Mouse (Mus musculus) MEL (cell line): ENCODE data around the gene Tamm41. TPM values are rescaled to one million over a fixed set of nuclear protein-coding genes. Genes with fewer than 3 reads are reported as not detected.

Experiments
- DNase-seq: peaks from one replicate; pipeline ENCODE4 v3.0.0; 2011; ENCODE audit warnings: low read depth, low spot score
- H3K27ac ChIP-seq: 2 replicates; pipeline ENCODE4 v1.5.1; 2012; ENCODE audit warnings: low read depth, mild to moderate bottlenecking, control low read depth, low read length, moderate library complexity; ENCODE audit not compliant: control insufficient read depth
- H3K27me3 ChIP-seq, 2 experiments: fragments of 150-350 bp in 1 of 2; sonication (generic) in 1 of 2; 2 replicates each; pipeline ENCODE4 v1.6.1; 2012; ENCODE audit warnings: low read length in 2 of 2, mild to moderate bottlenecking in 2 of 2, improper control_type of control experiment in 1 of 2, moderate library complexity in 1 of 2; ENCODE audit not compliant: insufficient read depth in 2 of 2, control insufficient read depth in 1 of 2
- H3K36me3 ChIP-seq, 2 experiments: 2 replicates each; pipeline ENCODE4 v1.6.1; 2012 to 2014; ENCODE audit warnings: low read length in 2 of 2, improper control_type of control experiment in 1 of 2, inconsistent platforms in 1 of 2, mild to moderate bottlenecking in 1 of 2; ENCODE audit not compliant: insufficient read depth in 2 of 2, control insufficient read depth in 1 of 2
- H3K4me1 ChIP-seq, 2 experiments: fragments of 150-350 bp in 1 of 2; sonication (generic) in 1 of 2; 2 replicates each; pipeline ENCODE4 v1.6.1; 2012; ENCODE audit warnings: low read length in 2 of 2, improper control_type of control experiment in 1 of 2, mild to moderate bottlenecking in 1 of 2; ENCODE audit not compliant: insufficient read depth in 2 of 2, control insufficient read depth in 1 of 2
- H3K4me3 ChIP-seq, 2 experiments: fragments of 150-350 bp in 1 of 2; sonication (generic) in 1 of 2; 2 replicates each; pipeline ENCODE4 v1.5.1; 2012; ENCODE audit warnings: low read depth in 2 of 2, low read length in 2 of 2, mild to moderate bottlenecking in 2 of 2, moderate library complexity in 2 of 2, control low read depth in 1 of 2, improper control_type of control experiment in 1 of 2; ENCODE audit not compliant: control insufficient read depth in 1 of 2, insufficient read depth in 1 of 2
- H3K79me2 ChIP-seq: 2 replicates; pipeline ENCODE4 v1.6.1; 2012; ENCODE audit warnings: mild to moderate bottlenecking, low read length, moderate library complexity; ENCODE audit not compliant: control insufficient read depth, poor library complexity, insufficient read depth
- H3K9ac ChIP-seq: 2 replicates; pipeline ENCODE4 v1.6.1; 2012; ENCODE audit warnings: low read depth, mild to moderate bottlenecking, control low read depth, low read length, moderate library complexity; ENCODE audit not compliant: control insufficient read depth, poor library complexity, severe bottlenecking
- H3K9me3 ChIP-seq: fragments of 150-350 bp; sonication (generic); replicated peaks from 2 replicates; pipeline ENCODE4 v1.6.1; 2012; ENCODE audit warnings: mild to moderate bottlenecking, low read length, improper control_type of control experiment, moderate library complexity; ENCODE audit not compliant: insufficient read depth
- BHLHE40 ChIP-seq: IDR thresholded peaks from 2 replicates; pipeline ENCODE4 v1.6.1; 2012; ENCODE audit warnings: low read depth, mild to moderate bottlenecking, inconsistent platforms, low read length, improper control_type of control experiment, borderline replicate concordance
- CHD1 ChIP-seq: IDR thresholded peaks from 2 replicates; pipeline ENCODE4 v1.6.1; 2012; ENCODE audit warnings: low read depth, mild to moderate bottlenecking, inconsistent platforms, low read length, improper control_type of control experiment
- CTCF ChIP-seq, 3 experiments: IDR thresholded peaks in 2 of 3; conservative IDR thresholded peaks in 1 of 3; 2 replicates each; pipeline ENCODE4 v1.5.1; 2011 to 2012; ENCODE audit warnings: low read length in 3 of 3, low read depth in 2 of 3, mild to moderate bottlenecking in 2 of 3, improper control_type of control experiment in 1 of 3, inconsistent platforms in 1 of 3, mixed read lengths in 1 of 3, moderate library complexity in 1 of 3; ENCODE audit not compliant: control insufficient read depth in 1 of 3, insufficient read depth in 1 of 3, poor library complexity in 1 of 3, severe bottlenecking in 1 of 3
- E2F4 ChIP-seq: IDR thresholded peaks from 2 replicates; pipeline ENCODE4 v1.6.1; 2011; ENCODE audit warnings: low read depth, low read length, improper control_type of control experiment, borderline replicate concordance
- EP300 ChIP-seq, 2 experiments: IDR thresholded peaks; 2 replicates each; pipeline ENCODE4 v1.6.1; 2011; ENCODE audit warnings: improper control_type of control experiment in 2 of 2, low read length in 2 of 2, low read depth in 1 of 2, mild to moderate bottlenecking in 1 of 2
- MAZ ChIP-seq: IDR thresholded peaks from 2 replicates; pipeline ENCODE4 v1.6.1; 2012; ENCODE audit warnings: low read depth, mild to moderate bottlenecking, inconsistent platforms, low read length, improper control_type of control experiment
- NRF1 ChIP-seq: IDR thresholded peaks from 2 replicates; pipeline ENCODE4 v1.6.1; 2014; ENCODE audit warnings: low read depth, mild to moderate bottlenecking, inconsistent platforms, low read length, improper control_type of control experiment, moderate library complexity; ENCODE audit not compliant: poor library complexity, insufficient read depth, severe bottlenecking
- POLR2AphosphoS2 ChIP-seq: IDR thresholded peaks from 2 replicates; pipeline ENCODE4 v1.6.1; 2011; ENCODE audit warnings: low read length, improper control_type of control experiment
- POLR2AphosphoS5 ChIP-seq: IDR thresholded peaks from 2 replicates; pipeline ENCODE4 v1.6.1; 2012; ENCODE audit warnings: low read depth, borderline replicate concordance, mild to moderate bottlenecking, inconsistent platforms, low read length, moderate library complexity, mixed read lengths
- SMC3 ChIP-seq: IDR thresholded peaks from 2 replicates; pipeline ENCODE4 v1.6.1; 2011; ENCODE audit warnings: low read depth, low read length, improper control_type of control experiment
- TAL1 ChIP-seq: IDR thresholded peaks from 2 replicates; pipeline ENCODE4 v1.6.1; 2012; ENCODE audit warnings: mild to moderate bottlenecking, inconsistent platforms, low read length, moderate library complexity, mixed read lengths
- TBP ChIP-seq: IDR thresholded peaks from 2 replicates; pipeline ENCODE4 v1.8.0; 2011; ENCODE audit warnings: low read depth, low read length, improper control_type of control experiment
- UBTF ChIP-seq: IDR thresholded peaks from 2 replicates; pipeline ENCODE4 v1.6.1; 2012; ENCODE audit warnings: low read depth, mild to moderate bottlenecking, inconsistent platforms, low read length, improper control_type of control experiment, moderate library complexity, borderline replicate concordance; ENCODE audit not compliant: insufficient read depth
- USF2 ChIP-seq, 2 experiments: IDR thresholded peaks; 2 replicates each; pipeline ENCODE4 v1.6.1; 2011 to 2012; ENCODE audit warnings: improper control_type of control experiment in 2 of 2, low read length in 2 of 2, borderline replicate concordance in 1 of 2, inconsistent platforms in 1 of 2, low read depth in 1 of 2, mild to moderate bottlenecking in 1 of 2; ENCODE audit not compliant: insufficient read depth in 1 of 2
- ZMIZ1 ChIP-seq: IDR thresholded peaks from 2 replicates; pipeline ENCODE4 v1.6.1; 2012; ENCODE audit warnings: low read depth, mild to moderate bottlenecking, inconsistent platforms, low read length, improper control_type of control experiment, moderate library complexity
- polyA plus RNA-seq, 2 experiments: library from polyadenylated mRNA; stranded (reverse) in 1 of 2; unstranded in 1 of 2; fragments of >175 nt in 1 of 2; fragments of >200 nt in 1 of 2; gene quantifications; 2 replicates each; pipeline versions ENCODE4 v1.2.1 to v1.2.4; 2012; ENCODE audit warnings: low replicate concordance in 2 of 2, low read depth in 1 of 2; ENCODE audit not compliant: insufficient read length in 2 of 2, insufficient read depth in 1 of 2, missing spikeins in 1 of 2
- total RNA-seq: library from RNA; depleted of rRNA; stranded (reverse); fragments of 300-350 nt; gene quantifications from 2 replicates; pipeline ENCODE4 v1.2.3, GENCODE M21; 2012

Tamm41 gene
- total and polyA plus RNA-seq, 3 experiments: 80.5 to 87.4 TPM; not detected in 1

DNA sequence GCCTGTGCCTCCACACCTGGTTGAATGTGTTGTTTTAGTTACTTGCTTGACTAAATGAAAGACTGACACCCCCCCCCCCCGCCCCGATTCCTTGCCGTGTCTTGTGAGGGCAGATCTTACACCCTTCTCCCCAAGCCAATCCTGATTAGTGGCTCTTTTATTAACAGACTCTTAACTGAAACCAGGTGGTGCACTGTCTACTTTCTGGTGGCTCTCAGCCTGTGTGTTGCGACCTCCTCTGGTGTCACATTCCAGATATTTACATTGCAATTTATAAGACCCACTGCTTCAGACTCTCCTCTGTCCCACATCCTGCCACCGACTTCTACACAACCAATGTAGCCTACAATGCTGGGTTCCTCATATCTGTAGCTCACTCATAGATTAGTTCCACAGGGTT is 40.2 kb downstream of the Tamm41 start:
- no peak for DNase-seq
- Histone ChIP-seq H3K79me2 (no peaks in the 10 kb centered on the region), H3K27ac (no peak overlapping the region), H3K9me3 (no peaks in the 10 kb centered on the region), H3K36me3 (no peaks in the 10 kb centered on the region), H3K4me1 (no peaks in the 10 kb centered on the region), H3K27me3 (no peaks in the 10 kb centered on the region), H3K9ac (no peak overlapping the region), H3K4me3 (no peak overlapping the region)
- no peak for TF ChIP-seq POLR2AphosphoS2
- TF ChIP-seq EP300 (IDR thresholded peaks at IDR 0.05; ENCODE audit: low read depth in 1 of 2, low read length in 2 of 2): no peak
- TF ChIP-seq NRF1: no peak
- TF ChIP-seq USF2 (IDR thresholded peaks at IDR 0.05; ENCODE audit: borderline replicate concordance in 1 of 2, insufficient read depth in 1 of 2, low read depth in 1 of 2, low read length in 2 of 2): no peak
- no peak for TF ChIP-seq UBTF
- no peak for TF ChIP-seq TAL1
- TF ChIP-seq CTCF (IDR thresholded peaks at IDR 0.05 in 2 of 3, conservative IDR thresholded peaks at IDR 0.05 in 1 of 3; ENCODE audit: control insufficient read depth in 1 of 3, insufficient read depth in 1 of 3, low read depth in 2 of 3, low read length in 3 of 3, poor library complexity in 1 of 3, severe bottlenecking in 1 of 3): no peak
- no peak for TF ChIP-seq ZMIZ1

DNA sequence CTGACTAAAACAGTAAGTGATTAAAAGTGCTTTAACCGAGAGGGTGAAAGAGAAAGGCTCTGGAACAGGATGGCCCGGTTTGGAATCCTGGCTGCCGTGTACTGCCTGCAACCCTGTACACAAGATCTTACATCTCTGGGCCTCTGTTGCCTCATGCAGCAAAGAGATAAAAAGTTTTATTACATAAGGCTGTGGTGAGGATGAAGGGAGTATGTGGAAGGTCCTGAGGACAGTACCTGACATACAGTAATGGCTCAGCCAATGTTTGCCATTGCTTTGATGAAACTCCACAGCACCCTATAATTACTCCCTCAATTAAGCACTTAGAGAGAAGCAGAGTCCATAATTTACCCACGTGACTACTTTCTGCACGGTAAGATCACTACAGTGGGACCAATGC is 40.8 kb downstream of the Tamm41 start:
- H3K36me3 ChIP-seq: no peaks in the 10 kb centered on the region
- TF ChIP-seq POLR2AphosphoS5 (no peak), CHD1 (no peak), MAZ (no peak), SMC3 (no peak), EP300 (IDR thresholded peaks at IDR 0.05; ENCODE audit: low read depth in 1 of 2, low read length in 2 of 2) (no peak), E2F4 (no peak), TBP (no peak), BHLHE40 (no peak)

DNA sequence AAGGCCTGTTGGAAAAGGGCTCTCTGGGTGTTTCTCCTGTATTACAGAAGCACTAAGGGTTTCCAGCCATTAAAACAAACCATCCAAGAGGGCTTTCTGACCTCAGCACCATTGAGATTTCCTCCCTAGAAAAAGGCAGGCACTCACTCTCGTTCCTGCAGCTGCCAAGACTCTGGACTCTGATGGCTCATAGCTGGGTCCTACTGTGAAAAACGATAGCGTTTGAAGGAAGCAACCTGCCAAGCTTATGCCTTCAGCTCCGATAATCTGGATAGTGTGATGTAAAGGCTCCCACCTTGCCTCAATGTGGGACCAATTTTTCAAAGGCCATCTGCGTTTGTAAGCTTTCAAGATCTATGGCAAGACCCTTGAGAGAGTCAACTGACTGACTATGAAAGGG is 43.6 kb downstream of the Tamm41 start:
- Histone ChIP-seq H3K4me3 (no peak overlapping the region), H3K9ac (no peak overlapping the region), H3K36me3 (no peaks in the 10 kb centered on the region), H3K4me1 (no peaks in the 10 kb centered on the region), H3K9me3 (no peaks in the 10 kb centered on the region), H3K79me2 (no peaks in the 10 kb centered on the region), H3K27ac (no peak overlapping the region), H3K27me3 (no peaks in the 10 kb centered on the region)
- TF ChIP-seq CHD1: no peak
- no peak for DNase-seq

More for the DNA sequence above, 40.8 kb downstream of the Tamm41 start:
- Histone ChIP-seq H3K9me3 (no peaks in the 10 kb centered on the region), H3K27ac (no peak overlapping the region), H3K9ac (no peak overlapping the region), H3K4me1 (no peaks in the 10 kb centered on the region), H3K27me3 (no peaks in the 10 kb centered on the region), H3K4me3 (no peak overlapping the region), H3K79me2 (no peaks in the 10 kb centered on the region)
- no peak for DNase-seq
